In the genomic region with DNA sequence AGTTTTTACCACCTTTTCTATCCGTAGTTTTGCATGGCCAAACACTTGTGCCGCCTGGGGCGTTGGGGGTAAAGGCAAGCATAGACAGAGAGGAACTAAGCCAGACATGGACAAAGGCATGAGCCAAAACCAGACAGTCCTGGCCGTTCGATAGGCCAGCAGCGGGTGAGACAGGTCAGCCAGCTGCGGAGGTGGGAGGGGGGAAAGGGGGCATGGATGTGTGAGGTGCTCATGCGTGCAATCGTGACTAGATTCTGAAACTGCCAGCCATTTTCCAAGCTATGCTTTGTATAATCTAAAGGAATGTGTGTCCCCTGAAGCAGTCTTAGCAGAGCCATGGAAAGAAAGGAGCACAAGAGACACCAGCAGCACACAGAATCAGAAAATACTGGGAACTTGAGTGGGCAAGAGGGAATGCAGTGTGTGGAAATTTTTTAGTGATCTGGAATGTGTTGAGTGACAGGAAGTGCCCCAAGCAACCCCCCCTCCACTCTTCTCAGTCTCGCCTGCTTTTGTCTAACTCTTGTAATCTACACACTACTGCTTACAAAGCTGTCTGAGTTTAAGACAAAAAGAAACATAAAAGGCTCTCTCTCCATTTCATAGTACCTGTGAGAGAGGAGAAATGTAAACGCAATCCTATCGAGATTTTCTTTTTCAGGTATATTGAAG, we compare ENCODE assay signal across 8 mouse cellular contexts.
DNase-seq lines count a peak whose midpoint lies in the region; ATAC-seq and TF ChIP-seq lines count a peak whose summit lies in the region.

No protein-coding gene starts in this region.

- H3K27ac ChIP-seq in cerebellum, adult 2 months (ENCODE audit: insufficient read depth, low read length) = no peak overlapping the region

- no peak for TF ChIP-seq POLR2A in cerebellum, adult 2 months (IDR thresholded peaks at IDR 0.05; ENCODE audit: borderline replicate concordance, insufficient read depth, low read length)

- peak; percentile 66 for ATAC-seq in frontal cortex, adult (ENCODE audit: low TSS enrichment)
- ATAC-seq in hematopoietic stem cell, adult 5-6 weeks (replicated peaks in 1 of 2; ENCODE audit: insufficient read depth in 1 of 2, low FRiP score in 2 of 2, low TSS enrichment in 1 of 2, low read depth in 1 of 2, poor library complexity in 2 of 2, severe bottlenecking in 2 of 2) = peak; percentile 75 to 77

- no peaks in the 10 kb centered on the region; the same call in none of the 2 replicates for H3K4me1 ChIP-seq in cerebellum, adult 2 months (ENCODE audit: control insufficient read depth, insufficient read depth, low read length)

- TF ChIP-seq CTCF in cerebellum, adult 2 months (IDR thresholded peaks at IDR 0.05; ENCODE audit: borderline replicate concordance, insufficient read depth, low read depth, low read length) = no peak

- 18% methylated on average over 12 of the region's 12 CpGs for WGBS in cerebellum, adult 2 months

- H3K4me3 ChIP-seq in cerebellum, adult 2 months (replicated peaks; ENCODE audit: insufficient read depth, low read depth, low read length) = peak overlapping the region; percentile 51

- peak; percentile 70 for DNase-seq in NIH3T3 (ENCODE audit: low read depth)
- DNase-seq in cerebellum, adult 2 months = peak; percentile 16 to 23
- peak; percentile 53 to 55 for DNase-seq in layer of hippocampus, postnatal 10 days (ENCODE audit: low spot score in 2 of 2)
- DNase-seq in lung, postnatal 14 days = peak; percentile 31
- peak; percentile 63 for DNase-seq in ovary, postnatal 36 days (ENCODE audit: low spot score)
- DNase-seq in thymus, postnatal 4 days = peak; percentile 70

- no peaks in the 10 kb centered on the region for H3K27me3 ChIP-seq in cerebellum, adult 2 months (ENCODE audit: control insufficient read depth, insufficient read depth, low read length)

Comparison
In these comparisons a context has a peak if more than half of its experiments do, and no peak if none do; other contexts are left out.
1. DNase-seq: peak in every context shown above with its lines; median percentile 70 in NIH3T3; 70 in thymus, postnatal 4 days; 63 in ovary, postnatal 36 days; 54 in layer of hippocampus, postnatal 10 days; 31 in lung, postnatal 14 days; 20 in cerebellum, adult 2 months.